Mouse (Mus musculus) erythroblast, embryonic 14.5 days (primary cell): Measurements from ENCODE around the gene Il23a. TPM values are rescaled to one million over a fixed set of nuclear protein-coding genes. Genes with fewer than 3 reads are reported as not detected.

Experiments
- H3K27me3 ChIP-seq: 2 replicates; pipeline ENCODE4 v1.6.1; 2012; ENCODE audit warnings: inconsistent platforms; ENCODE audit not compliant: control insufficient read depth
- H3K36me3 ChIP-seq: 2 replicates; pipeline ENCODE4 v1.6.1; 2012; ENCODE audit warnings: mild to moderate bottlenecking, inconsistent platforms; ENCODE audit not compliant: control insufficient read depth
- H3K4me1 ChIP-seq: 2 replicates; pipeline ENCODE4 v1.6.1; 2012; ENCODE audit warnings: inconsistent platforms; ENCODE audit not compliant: control insufficient read depth
- H3K4me3 ChIP-seq: replicated peaks from 2 replicates; pipeline ENCODE3; 2012; ENCODE audit warnings: moderate library complexity, mild to moderate bottlenecking, inconsistent platforms
- H3K9me3 ChIP-seq: 2 replicates; pipeline ENCODE4 v1.6.1; 2012; ENCODE audit warnings: low read length, inconsistent platforms, mixed read lengths; ENCODE audit not compliant: control insufficient read depth
- GATA1 ChIP-seq: IDR thresholded peaks from 2 replicates; pipeline ENCODE4 v1.6.1; 2012; ENCODE audit warnings: low read length, inconsistent platforms, mixed read lengths
- TAL1 ChIP-seq: IDR thresholded peaks from 3 replicates; pipeline ENCODE4 v1.6.1; 2012; ENCODE audit warnings: low read length, inconsistent platforms, mixed read lengths
- polyA plus RNA-seq: library from polyadenylated mRNA; stranded (reverse); fragments of >175 nt; gene quantifications from 2 replicates; pipeline ENCODE4 v1.2.3, GENCODE M21; 2012

Gene Il23a
- polyA plus RNA-seq, result not detected in 2 replicates

DNA sequence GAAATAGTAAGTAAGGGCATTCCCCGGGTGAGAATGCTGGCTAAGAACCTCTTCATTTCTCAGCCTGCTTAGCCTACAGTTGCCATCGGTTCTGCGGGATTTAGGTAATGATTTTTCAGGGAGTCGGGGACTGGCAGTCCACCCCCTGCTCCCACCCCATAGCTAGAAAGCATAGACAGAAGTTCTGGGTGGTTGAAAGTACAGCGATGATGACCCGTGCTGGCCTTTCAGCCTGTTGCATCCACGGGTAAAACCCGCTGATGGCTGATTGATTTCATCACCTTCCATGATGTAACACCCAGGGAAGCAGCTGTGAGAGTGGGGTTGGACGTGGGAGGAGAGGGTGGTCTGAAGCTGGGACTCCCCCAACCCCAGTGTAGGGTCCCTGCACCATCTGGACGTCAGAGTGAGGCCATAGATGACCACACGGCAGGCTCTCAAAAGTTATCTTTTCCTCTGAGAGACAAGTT, at the start of gene Il23a:
TSS of gene Il23a (minus strand) at position 51 of the 470 bp plus-strand sequence.
- TF ChIP-seq TAL1 (no peak), GATA1 (no peak)
- H3K4me1 ChIP-seq, result peaks cover 11% of the 10 kb centered on the region
- no peaks in the 10 kb centered on the region for H3K9me3 ChIP-seq
- H3K27me3 ChIP-seq, result no peaks in the 10 kb centered on the region
- no peak within 1 kb of the TSS for H3K4me3 ChIP-seq
- H3K36me3 ChIP-seq, result no peaks in the 10 kb centered on the region

DNA sequence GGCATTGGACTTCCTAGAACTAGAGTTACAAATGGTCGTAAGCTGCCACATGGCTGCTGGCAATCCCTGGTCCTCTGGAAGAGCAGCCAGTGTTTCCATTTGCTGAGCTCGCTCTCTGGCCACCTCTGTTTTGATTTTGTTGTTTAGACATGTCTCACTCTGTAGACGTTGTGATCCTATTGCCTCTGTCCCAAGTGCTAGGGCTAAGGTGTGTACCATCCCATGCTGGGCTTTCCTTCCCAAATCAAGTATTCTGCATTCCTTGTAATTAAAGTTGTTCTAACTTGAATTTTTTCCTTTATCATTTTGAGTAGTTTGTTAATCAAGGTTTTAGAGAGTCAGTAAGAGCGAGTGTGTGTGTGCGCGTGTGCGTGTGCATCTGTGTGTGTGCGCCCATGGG, 49.0 kb upstream of the Il23a start:
- Histone ChIP-seq H3K9me3 (no peaks in the 10 kb centered on the region), H3K4me1 (peaks cover 45% of the 10 kb centered on the region), H3K27me3 (no peaks in the 10 kb centered on the region), H3K36me3 (peaks cover 74% of the 10 kb centered on the region), H3K4me3 (no peak overlapping the region)
- TF ChIP-seq TAL1 (no peak), GATA1 (no peak)

DNA sequence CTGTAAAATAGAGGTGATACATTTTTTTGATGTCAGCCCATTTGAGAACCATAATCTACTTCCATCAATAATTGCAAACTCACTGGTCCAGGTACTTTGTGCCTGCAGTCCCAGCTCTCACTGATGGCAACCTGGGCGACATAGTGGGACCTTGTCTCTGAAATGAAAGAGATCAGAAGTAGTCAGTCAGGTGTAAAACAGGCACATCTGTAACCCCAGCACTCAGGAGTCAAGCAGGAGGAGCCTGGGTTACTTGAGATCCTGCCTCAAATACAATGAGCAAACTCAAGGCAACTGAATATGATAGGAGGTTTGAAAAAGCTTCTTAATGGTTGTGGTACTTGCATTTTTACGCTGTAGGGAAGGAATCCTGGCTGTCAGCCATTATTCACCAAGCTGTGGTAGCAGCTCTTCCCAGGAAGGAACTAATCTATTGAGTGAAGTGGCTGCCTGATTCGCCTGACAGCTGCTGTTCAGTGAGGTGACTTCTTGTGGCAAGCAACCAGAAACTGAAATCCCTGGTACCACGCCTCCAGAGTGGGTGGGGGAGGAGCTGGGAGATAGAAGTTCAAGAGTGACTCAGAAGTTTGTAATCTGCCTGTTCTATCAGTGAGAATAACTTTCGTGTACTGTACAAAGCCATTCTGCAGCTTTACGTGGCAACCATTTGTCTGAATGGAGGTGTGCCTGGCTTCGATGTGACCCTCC, 46.2 kb upstream of the Il23a start:
- Histone ChIP-seq H3K36me3 (peaks cover 72% of the 10 kb centered on the region), H3K27me3 (no peaks in the 10 kb centered on the region), H3K4me1 (peaks cover 70% of the 10 kb centered on the region), H3K9me3 (no peaks in the 10 kb centered on the region), H3K4me3 (peak overlapping the region; percentile 48)
- TF ChIP-seq GATA1 (peak; percentile 85), TAL1 (no peak)

DNA sequence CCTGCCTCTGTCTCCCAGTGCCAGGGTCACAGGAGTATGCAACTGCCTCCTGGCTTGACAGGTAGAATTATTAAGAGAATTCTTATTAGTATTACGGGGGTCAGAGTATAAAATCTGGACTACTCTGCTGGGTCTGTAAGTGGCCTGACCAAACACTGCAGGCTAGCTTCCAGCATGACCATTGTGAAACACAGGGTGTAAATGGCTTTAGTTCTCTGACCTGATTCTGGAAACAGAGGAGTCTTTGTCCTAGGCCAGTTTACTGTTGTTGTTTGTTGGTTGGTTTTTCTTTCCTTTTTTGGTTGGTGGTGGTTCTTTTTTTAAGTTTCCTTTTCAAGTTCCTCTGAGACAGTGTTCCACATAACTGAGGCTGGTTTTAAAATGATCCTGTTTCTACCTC, 44.9 kb upstream of the Il23a start:
- Histone ChIP-seq H3K9me3 (no peaks in the 10 kb centered on the region), H3K4me3 (no peak overlapping the region), H3K27me3 (no peaks in the 10 kb centered on the region), H3K36me3 (peaks cover 72% of the 10 kb centered on the region), H3K4me1 (peaks cover 81% of the 10 kb centered on the region)
- no peak for TF ChIP-seq GATA1
- no peak for TF ChIP-seq TAL1

DNA sequence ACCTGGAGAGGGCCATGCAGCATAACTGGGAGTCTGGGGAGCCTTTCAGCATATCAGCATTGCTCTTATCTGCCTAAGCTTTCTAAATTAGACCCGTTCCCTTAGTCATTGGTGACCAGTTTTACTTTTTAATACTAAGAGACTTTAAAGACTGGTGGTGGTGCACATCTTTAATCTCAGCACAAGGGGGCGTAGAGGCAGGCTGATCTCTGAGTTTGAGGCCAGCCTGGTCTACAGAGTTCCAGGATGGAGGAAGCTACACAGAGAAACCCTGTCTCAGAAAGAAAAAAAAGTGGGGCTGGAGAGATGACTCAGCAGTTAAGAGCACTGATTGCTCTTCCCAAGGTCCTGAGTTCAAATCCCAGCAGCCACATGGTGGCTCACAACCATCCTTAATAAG, 41.7 kb upstream of the Il23a start:
- TF ChIP-seq TAL1, result no peak
- TF ChIP-seq GATA1, result no peak
- peaks cover 49% of the 10 kb centered on the region for H3K36me3 ChIP-seq
- H3K27me3 ChIP-seq, result no peaks in the 10 kb centered on the region
- H3K4me3 ChIP-seq, result peak overlapping the region; percentile 5
- H3K9me3 ChIP-seq, result no peaks in the 10 kb centered on the region
- peaks cover 89% of the 10 kb centered on the region for H3K4me1 ChIP-seq

DNA sequence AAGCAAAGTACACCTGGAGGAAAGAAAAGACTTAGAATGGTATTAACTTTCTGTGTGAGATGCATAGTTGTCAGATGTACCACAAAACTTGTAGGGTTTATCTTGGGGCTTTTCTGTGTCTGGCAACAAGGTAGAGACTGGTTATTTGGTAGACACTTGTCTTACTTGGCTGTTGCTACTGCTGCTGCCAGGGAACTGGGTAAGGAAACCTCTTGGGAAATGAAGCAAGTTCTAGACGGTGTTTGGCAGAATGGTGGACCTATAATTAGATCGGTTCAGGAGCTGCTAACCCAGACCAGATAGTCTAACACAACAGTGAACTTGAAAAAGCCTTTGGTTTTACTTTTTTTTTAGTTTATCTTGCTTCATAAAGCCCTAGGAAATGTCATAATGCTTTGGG, 40.4 kb upstream of the Il23a start:
- Histone ChIP-seq H3K27me3 (no peaks in the 10 kb centered on the region), H3K36me3 (peaks cover 49% of the 10 kb centered on the region), H3K4me3 (peak overlapping the region; percentile 95), H3K9me3 (no peaks in the 10 kb centered on the region), H3K4me1 (peaks cover 90% of the 10 kb centered on the region)
- no peak for TF ChIP-seq TAL1
- no peak for TF ChIP-seq GATA1

DNA sequence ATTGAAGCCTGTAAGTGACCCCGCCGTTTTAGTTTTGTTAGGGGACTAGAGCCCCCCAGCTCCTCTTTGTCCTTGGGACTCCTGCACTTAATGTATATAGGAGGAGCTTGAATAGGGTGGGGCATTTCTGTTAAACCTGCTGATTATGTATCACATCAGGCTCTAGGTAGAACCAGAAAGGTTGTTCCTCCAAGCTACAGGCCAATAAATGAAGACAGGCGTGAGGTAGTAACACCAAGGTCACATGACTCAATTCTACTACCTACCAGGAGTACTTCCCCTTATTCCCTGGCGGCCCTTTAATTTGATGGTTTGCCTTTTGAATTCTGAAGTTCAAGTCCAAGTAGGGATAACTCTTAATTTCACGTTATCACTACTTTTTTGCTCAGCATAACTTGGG, 39.9 kb upstream of the Il23a start:
- no peak for TF ChIP-seq GATA1
- no peak for TF ChIP-seq TAL1
- no peaks in the 10 kb centered on the region for H3K9me3 ChIP-seq
- H3K4me1 ChIP-seq, result peaks cover 85% of the 10 kb centered on the region
- H3K27me3 ChIP-seq, result no peaks in the 10 kb centered on the region
- H3K4me3 ChIP-seq, result peak overlapping the region; percentile 95
- peaks cover 44% of the 10 kb centered on the region for H3K36me3 ChIP-seq

DNA sequence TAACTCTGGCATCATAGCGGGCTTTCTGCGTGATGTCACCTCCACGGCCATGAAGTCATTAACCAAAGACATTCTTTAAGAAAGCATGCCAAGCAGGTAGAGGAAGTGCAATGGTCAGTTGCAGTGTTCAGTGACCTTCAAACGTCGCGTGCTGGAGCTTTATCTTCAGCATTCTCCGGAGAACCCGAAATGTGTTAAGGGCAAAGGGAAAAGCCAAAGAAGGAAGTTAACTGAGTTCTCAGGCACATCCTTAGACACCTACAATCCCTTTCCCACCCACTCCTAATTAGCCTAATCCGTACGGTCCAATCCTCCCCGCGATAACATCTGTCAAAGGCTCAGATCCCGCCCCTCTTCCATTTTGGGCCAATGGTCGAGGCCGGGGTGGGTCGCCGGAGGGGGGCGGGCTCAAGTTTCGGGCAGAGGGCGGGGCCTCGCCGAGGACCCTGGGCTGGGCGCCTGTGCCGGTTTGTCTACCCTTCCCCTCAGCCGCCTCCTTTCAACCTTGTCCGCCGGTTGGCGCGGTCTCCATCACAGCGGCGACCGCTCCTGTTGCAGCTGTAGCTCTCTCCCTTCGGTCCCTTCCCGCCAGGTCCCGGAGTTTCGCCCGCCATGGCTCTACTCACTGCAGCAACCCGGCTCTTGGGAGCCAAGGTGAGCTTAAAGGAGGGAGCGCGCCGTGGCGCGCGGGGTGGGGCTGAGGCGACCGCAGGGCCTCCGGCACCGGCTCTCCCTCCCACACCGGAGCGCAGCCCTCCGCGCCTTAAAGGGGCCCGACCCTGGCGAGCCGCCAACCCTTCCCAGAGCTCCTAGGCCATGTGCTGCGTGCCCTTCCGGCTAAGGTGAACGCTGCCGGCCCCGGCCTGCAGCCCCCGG, 39.0 kb upstream of the Il23a start, which contains the start of gene Cs:
TSS of gene Cs (plus strand) at position 429 of the 876 bp plus-strand sequence.
- H3K27me3 ChIP-seq, result no peaks in the 10 kb centered on the region
- peak within 1 kb of the TSS; percentile 95 for H3K4me3 ChIP-seq
- TF ChIP-seq GATA1 (peak; percentile 73), TAL1 (no peak)
- peaks cover 37% of the 10 kb centered on the region for H3K36me3 ChIP-seq
- no peaks in the 10 kb centered on the region for H3K9me3 ChIP-seq
- H3K4me1 ChIP-seq, result peaks cover 79% of the 10 kb centered on the region

DNA sequence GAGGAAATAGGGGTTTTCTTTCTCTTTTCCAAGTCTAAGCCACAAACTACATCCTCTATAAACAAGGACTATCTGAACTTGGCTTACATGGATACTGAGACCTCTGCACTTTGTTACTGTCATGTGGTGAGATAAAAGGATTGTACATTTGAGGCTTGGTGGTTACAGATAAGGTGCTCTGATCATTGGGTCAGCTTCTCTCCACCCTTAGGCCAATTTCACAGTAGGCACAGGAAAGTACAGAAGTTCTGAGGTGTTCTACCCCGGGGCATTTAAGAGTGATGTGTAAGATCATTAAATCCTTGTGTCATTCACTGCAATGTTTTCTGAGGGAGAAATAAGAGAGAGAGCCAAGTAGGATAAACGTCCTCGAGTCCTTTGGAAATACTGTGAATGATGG, 38.0 kb upstream of the Il23a start:
- Histone ChIP-seq H3K36me3 (peaks cover 29% of the 10 kb centered on the region), H3K4me3 (peak overlapping the region; percentile 95), H3K4me1 (peaks cover 74% of the 10 kb centered on the region), H3K27me3 (no peaks in the 10 kb centered on the region), H3K9me3 (no peaks in the 10 kb centered on the region)
- TF ChIP-seq GATA1 (peak; percentile 68), TAL1 (peak; percentile 46; the same call in 1 of the 3 replicates)
